Mouse (Mus musculus) liver, embryonic 14.5 days (tissue): Measurements from ENCODE around the gene Lcmt1.

Source experiments
- CTCF ChIP-seq: IDR thresholded peaks from 2 replicates; pipeline ENCODE4 v1.5.1; 2016; ENCODE audit warnings: antibody characterized with exemption, low read depth, control low read depth
- EP300 ChIP-seq: IDR thresholded peaks from 2 replicates; pipeline ENCODE4 v1.6.1; 2016; ENCODE audit warnings: antibody characterized with exemption, low read depth

DNA sequence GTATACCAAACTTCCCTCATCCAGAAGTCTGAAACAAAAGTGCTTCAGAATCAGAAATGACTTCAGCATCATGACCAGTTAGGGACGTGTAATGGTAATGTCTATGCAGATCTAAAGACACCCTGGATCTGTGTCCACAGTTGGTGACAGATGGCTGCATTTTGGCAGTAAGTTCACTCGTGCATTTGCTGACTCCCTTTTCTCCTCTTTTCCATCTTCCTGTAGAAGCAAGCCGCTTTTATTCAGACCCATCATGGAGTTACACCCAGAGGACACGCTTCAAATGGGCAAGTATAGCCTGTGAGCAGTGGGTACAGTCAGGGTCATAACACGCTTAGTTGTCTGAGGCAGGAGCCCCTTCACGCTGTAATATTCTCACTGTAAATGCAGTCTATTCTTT lies 34.6 kb downstream of the Lcmt1 start:
- TF ChIP-seq CTCF (no peak), EP300 (no peak)
